Mouse (Mus musculus): ENCODE data around the gene Gm49388. TPM values are rescaled to one million over a fixed set of nuclear protein-coding genes. Genes with fewer than 3 reads are reported as not detected.
A peak's percentile ranks its signal among the peaks of the same experiment; 100 is the strongest.
"Not testable (repeated sequence)": the region's sequence is repeated elsewhere in the genome, so short reads cannot be mapped to it uniquely, and the experiment has no call there.

Gene Gm49388
- polyA plus RNA-seq, 1 experiment from 2014 or later, result not detected

GRCm38 (mm10) chr7:127772080-127772479 is 13.3 kb upstream of the Gm49388 start:
- Histone ChIP-seq H3K4me1 (replicated peaks; ENCODE audit: control insufficient read depth, insufficient read depth, low read length) (peaks cover 18% of the 10 kb centered on the region; the same call in 1 of the 2 replicates), H3K9me3 (ENCODE audit: control insufficient read depth, low read length) (no peaks in the 10 kb centered on the region), H3K4me2 (replicated peaks) (no peak overlapping the region), H3K4me3 (replicated peaks; ENCODE audit: low read length) (no peak overlapping the region), H3K36me3 (replicated peaks; ENCODE audit: control insufficient read depth, insufficient read depth) (peaks cover 12% of the 10 kb centered on the region), H3K9ac (no peak overlapping the region), H3K27me3 (ENCODE audit: control insufficient read depth, insufficient read depth, low read length) (no peaks in the 10 kb centered on the region), H3K27ac (no peak overlapping the region)
- WGBS, result 84% methylated on average over 3 of the region's 3 CpGs
- DNase-seq (ENCODE audit: low spot score) (no peak), ATAC-seq (ENCODE audit: low FRiP score) (no peak)

GRCm38 (mm10) chr7:127772557-127772956 is 12.9 kb upstream of the Gm49388 start:
- Histone ChIP-seq H3K4me2 (replicated peaks) (no peak overlapping the region), H3K27me3 (ENCODE audit: control insufficient read depth, insufficient read depth, low read length) (no peaks in the 10 kb centered on the region), H3K4me1 (replicated peaks; ENCODE audit: control insufficient read depth, insufficient read depth, low read length) (peaks cover 18% of the 10 kb centered on the region; the same call in 1 of the 2 replicates), H3K9me3 (ENCODE audit: control insufficient read depth, low read length) (no peaks in the 10 kb centered on the region), H3K36me3 (replicated peaks; ENCODE audit: control insufficient read depth, insufficient read depth) (peaks cover 7% of the 10 kb centered on the region), H3K9ac (no peak overlapping the region), H3K27ac (no peak overlapping the region), H3K4me3 (replicated peaks; ENCODE audit: low read length) (no peak overlapping the region)
- DNase-seq (ENCODE audit: low spot score) (no peak), ATAC-seq (ENCODE audit: low FRiP score) (no peak)
- WGBS, result 100% methylated on average over 1 of the region's 1 CpGs

- WGBS, result 39% methylated on average over 9 of the region's 9 CpGs
- H3K36me3 ChIP-seq (replicated peaks; ENCODE audit: control insufficient read depth, insufficient read depth), result 0 out of 2 replicates have a peak, but pooled peaks cover 3% of the 10 kb centered on the region
- no peaks in the 10 kb centered on the region for H3K9me3 ChIP-seq (ENCODE audit: control insufficient read depth, low read length)
- peak; percentile 55 for DNase-seq (ENCODE audit: low spot score)
- ATAC-seq (ENCODE audit: low FRiP score), result no peak
- H3K9ac ChIP-seq, result no peak overlapping the region
- no peaks in the 10 kb centered on the region for H3K27me3 ChIP-seq (ENCODE audit: control insufficient read depth, insufficient read depth, low read length)
- H3K4me3 ChIP-seq (replicated peaks; ENCODE audit: low read length), result no peak overlapping the region
- peaks cover 26% of the 10 kb centered on the region for H3K4me1 ChIP-seq (replicated peaks; ENCODE audit: control insufficient read depth, insufficient read depth, low read length)
- H3K27ac ChIP-seq, result no peak overlapping the region
- no peak overlapping the region for H3K4me2 ChIP-seq (replicated peaks)
Observed at GRCm38 (mm10) chr7:127773664-127774384, 11.6 kb upstream of the Gm49388 start.

GRCm38 (mm10) chr7:127775837-127776236 is 9.6 kb upstream of the Gm49388 start:
- Histone ChIP-seq H3K36me3 (replicated peaks; ENCODE audit: control insufficient read depth, insufficient read depth) (peaks cover 23% of the 10 kb centered on the region), H3K4me2 (replicated peaks) (peak overlapping the region; percentile 60), H3K4me3 (replicated peaks; ENCODE audit: low read length) (peak overlapping the region; percentile 79), H3K27ac (peak overlapping the region; percentile 98), H3K9ac (peak overlapping the region; percentile 78)
- WGBS, result 71% methylated on average over 7 of the region's 7 CpGs
- not testable (repeated sequence) for H3K27me3 ChIP-seq (ENCODE audit: control insufficient read depth, insufficient read depth, low read length); DNase-seq (ENCODE audit: low spot score); H3K9me3 ChIP-seq (ENCODE audit: control insufficient read depth, low read length); H3K4me1 ChIP-seq (replicated peaks; ENCODE audit: control insufficient read depth, insufficient read depth, low read length); ATAC-seq (ENCODE audit: low FRiP score)

- ATAC-seq (ENCODE audit: low FRiP score) (peak; percentile 65), DNase-seq (ENCODE audit: low spot score) (peak; percentile 90)
- Histone ChIP-seq H3K4me2 (replicated peaks) (peak within 1 kb of the TSS; percentile 84), H3K9me3 (ENCODE audit: control insufficient read depth, low read length) (no peaks in the 10 kb centered on the region), H3K9ac (peak within 1 kb of the TSS; percentile 78), H3K36me3 (replicated peaks; ENCODE audit: control insufficient read depth, insufficient read depth) (peaks cover 29% of the 10 kb centered on the region), H3K4me1 (replicated peaks; ENCODE audit: control insufficient read depth, insufficient read depth, low read length) (peaks cover 7% of the 10 kb centered on the region), H3K27ac (peak within 1 kb of the TSS; percentile 98), H3K4me3 (replicated peaks; ENCODE audit: low read length) (peak within 1 kb of the TSS; percentile 79), H3K27me3 (ENCODE audit: control insufficient read depth, insufficient read depth, low read length) (no peaks in the 10 kb centered on the region)
- under 1% methylated on average over 23 of the region's 23 CpGs for WGBS
Observed at GRCm38 (mm10) chr7:127776426-127776825, 9.0 kb upstream of the Gm49388 start, which contains the start of gene Setd1a. Gene Setd1a (plus strand): TSS chr7:127776670.

GRCm38 (mm10) chr7:127776878-127777473 is 8.4 kb upstream of the Gm49388 start:
- ATAC-seq (ENCODE audit: low FRiP score), result peak; percentile 93
- under 1% methylated on average over 68 of the region's 70 CpGs for WGBS

GRCm38 (mm10) chr7:127777474-127778266 is 7.7 kb upstream of the Gm49388 start:
- Histone ChIP-seq H3K27me3 (ENCODE audit: control insufficient read depth, insufficient read depth, low read length) (no peaks in the 10 kb centered on the region), H3K4me2 (replicated peaks) (peak overlapping the region; percentile 84), H3K27ac (peak overlapping the region; percentile 98), H3K9ac (peak overlapping the region; percentile 78), H3K36me3 (replicated peaks; ENCODE audit: control insufficient read depth, insufficient read depth) (peaks cover 41% of the 10 kb centered on the region), H3K4me1 (replicated peaks; ENCODE audit: control insufficient read depth, insufficient read depth, low read length) (peaks cover 7% of the 10 kb centered on the region), H3K4me3 (replicated peaks; ENCODE audit: low read length) (peak overlapping the region; percentile 79), H3K9me3 (ENCODE audit: control insufficient read depth, low read length) (no peaks in the 10 kb centered on the region)
- ATAC-seq (ENCODE audit: low FRiP score), result peak; percentile 54; the same call in 1 of the 2 replicates
- WGBS, result 5% methylated on average over 44 of the region's 66 CpGs
- peak; percentile 50 for DNase-seq (ENCODE audit: low spot score)

More at GRCm38 (mm10) chr7:127776878-127777473, 8.4 kb upstream of the Gm49388 start:
- Histone ChIP-seq H3K4me3 (replicated peaks; ENCODE audit: low read length) (peak overlapping the region; percentile 79), H3K36me3 (replicated peaks; ENCODE audit: control insufficient read depth, insufficient read depth) (peaks cover 34% of the 10 kb centered on the region), H3K4me2 (replicated peaks) (peak overlapping the region; percentile 60), H3K27ac (peak overlapping the region; percentile 98), H3K9me3 (ENCODE audit: control insufficient read depth, low read length) (no peaks in the 10 kb centered on the region), H3K27me3 (ENCODE audit: control insufficient read depth, insufficient read depth, low read length) (no peaks in the 10 kb centered on the region), H3K9ac (peak overlapping the region; percentile 78), H3K4me1 (replicated peaks; ENCODE audit: control insufficient read depth, insufficient read depth, low read length) (peaks cover 7% of the 10 kb centered on the region)
- DNase-seq (ENCODE audit: low spot score), result peak; percentile 94

GRCm38 (mm10) chr7:127778350-127778749 is 7.1 kb upstream of the Gm49388 start:
- Histone ChIP-seq H3K9me3 (ENCODE audit: control insufficient read depth, low read length) (no peaks in the 10 kb centered on the region), H3K27me3 (ENCODE audit: control insufficient read depth, insufficient read depth, low read length) (no peaks in the 10 kb centered on the region), H3K4me3 (replicated peaks; ENCODE audit: low read length) (peak overlapping the region; percentile 79), H3K4me2 (replicated peaks) (peak overlapping the region; percentile 84), H3K4me1 (replicated peaks; ENCODE audit: control insufficient read depth, insufficient read depth, low read length) (peaks cover 7% of the 10 kb centered on the region), H3K27ac (no peak overlapping the region), H3K36me3 (replicated peaks; ENCODE audit: control insufficient read depth, insufficient read depth) (peaks cover 47% of the 10 kb centered on the region), H3K9ac (peak overlapping the region; percentile 78)
- DNase-seq (ENCODE audit: low spot score), result no peak
- 77% methylated on average over 4 of the region's 4 CpGs for WGBS
- no peak for ATAC-seq (ENCODE audit: low FRiP score)
